ENCODE assay signal across 13 mouse cellular contexts in genomic region chr15:6388631-6389030, GRCm38 (mm10). TPM values are rescaled to one million over a fixed set of nuclear protein-coding genes. Genes with fewer than 3 reads are reported as not detected.
DNase-seq lines count a peak whose midpoint lies in the region; ATAC-seq and TF ChIP-seq lines count a peak whose summit lies in the region.
"Had no signal": no experiment of that assay in that cellular context is flagged by ENCODE, and none has a peak within 500 bp of the region (broad histone marks: within the 10 kb centered on the region; RNA-seq: fewer than 3 reads in every experiment).

No protein-coding gene starts in this region.

- 74% methylated on average over 7 of the region's 7 CpGs for WGBS in heart, embryonic 14.5 days
- WGBS in neural tube, embryonic 12.5 days, result 92% methylated on average over 7 of the region's 7 CpGs
- 94% methylated on average over 7 of the region's 7 CpGs for WGBS in limb, embryonic 11.5 days
- WGBS in stomach, postnatal 0 days, result 90% methylated on average over 7 of the region's 7 CpGs

- peak overlapping the region; percentile 68 for H3K4me2 ChIP-seq in heart, embryonic 14.5 days (ENCODE audit: low read length)
- peak overlapping the region; percentile 81; the same call in 1 of the 2 replicates for H3K4me2 ChIP-seq in neural tube, embryonic 12.5 days (replicated peaks)
- H3K4me2 ChIP-seq in limb, embryonic 11.5 days (ENCODE audit: low read depth, severe bottlenecking), result peak overlapping the region; percentile 58; the same call in 1 of the 2 replicates
- H3K4me2 ChIP-seq in stomach, postnatal 0 days (replicated peaks; ENCODE audit: low read depth), result peak overlapping the region; percentile 65

- H3K27ac ChIP-seq in heart, embryonic 14.5 days (replicated peaks in 1 of 2; ENCODE audit: control insufficient read depth in 1 of 2, insufficient read depth in 1 of 2, low read depth in 2 of 2, low read length in 2 of 2), result 0 out of 4 replicates have a peak overlapping the region, but pooled peaks of 1 of the 2 experiments have one; percentile 1
- H3K27ac ChIP-seq in neural tube, embryonic 12.5 days, result no peak overlapping the region
- H3K27ac ChIP-seq in limb, embryonic 11.5 days (replicated peaks; ENCODE audit: low read depth, low read length), result no peak overlapping the region
- no peak overlapping the region for H3K27ac ChIP-seq in stomach, postnatal 0 days (replicated peaks)

- H3K9ac ChIP-seq in heart, embryonic 14.5 days (ENCODE audit: low read length), result peak overlapping the region; percentile 69; the same call in 1 of the 2 replicates
- H3K9ac ChIP-seq in neural tube, embryonic 12.5 days, result no peak overlapping the region
- H3K9ac ChIP-seq in limb, embryonic 11.5 days (ENCODE audit: low read length), result no peak overlapping the region
- no peak overlapping the region for H3K9ac ChIP-seq in stomach, postnatal 0 days (ENCODE audit: low read length)

- no peak for TF ChIP-seq CTCF in stomach, postnatal 0 days (IDR thresholded peaks at IDR 0.05; ENCODE audit: low read depth)

- no peak for DNase-seq in heart, postnatal 10 days
- DNase-seq in neural tube, embryonic 10.5 days (ENCODE audit: extremely low spot score, low spot score), result no peak
- DNase-seq in limb, embryonic 11.5 days (ENCODE audit: low spot score), result no peak
- no peak for DNase-seq in stomach, postnatal 0 days (ENCODE audit: low spot score)
- DNase-seq in gastrocnemius, postnatal 4 days (ENCODE audit: low spot score in 2 of 2), result no peak
- DNase-seq in left cerebral cortex, postnatal 14 days (ENCODE audit: low spot score in 2 of 2), result no peak
- DNase-seq: cerebellum, adult 9-10 months; kidney, postnatal 10 days; lung, postnatal 14 days; thymus, adult 2 months had no signal

- ATAC-seq in heart, embryonic 14.5 days (ENCODE audit: insufficient number of reproducible peaks, insufficient read depth, low FRiP score, low read depth), result no peak
- no peak for ATAC-seq in neural tube, embryonic 12.5 days (ENCODE audit: low FRiP score, low read depth)
- ATAC-seq in limb, embryonic 11.5 days (ENCODE audit: insufficient number of reproducible peaks, low FRiP score, low TSS enrichment, low read depth), result no peak
- no peak for ATAC-seq in stomach, postnatal 0 days (ENCODE audit: low FRiP score, low TSS enrichment)
- ATAC-seq: forebrain, embryonic 14.5 days had no signal

- H3K9me3 ChIP-seq in heart, embryonic 14.5 days (ENCODE audit: control insufficient read depth, low read length), result no peaks in the 10 kb centered on the region
- H3K9me3 ChIP-seq in neural tube, embryonic 12.5 days, result no peaks in the 10 kb centered on the region
- no peaks in the 10 kb centered on the region for H3K9me3 ChIP-seq in limb, embryonic 11.5 days (ENCODE audit: control insufficient read depth, low read length)
- no peaks in the 10 kb centered on the region for H3K9me3 ChIP-seq in stomach, postnatal 0 days (ENCODE audit: control insufficient read depth, low read length)

- H3K27me3 ChIP-seq in heart, embryonic 14.5 days (ENCODE audit: control insufficient read depth, insufficient read depth, low read length), result no peaks in the 10 kb centered on the region
- no peaks in the 10 kb centered on the region for H3K27me3 ChIP-seq in neural tube, embryonic 12.5 days (replicated peaks)
- H3K27me3 ChIP-seq in limb, embryonic 11.5 days (ENCODE audit: control insufficient read depth, insufficient read depth, low read length), result no peaks in the 10 kb centered on the region
- no peaks in the 10 kb centered on the region for H3K27me3 ChIP-seq in stomach, postnatal 0 days (ENCODE audit: control insufficient read depth, insufficient read depth, low read length)

- TF ChIP-seq EP300 in stomach, postnatal 0 days (optimal IDR thresholded peaks at IDR 0.05), result no peak

- H3K4me3 ChIP-seq in heart, embryonic 14.5 days (ENCODE audit: control insufficient read depth in 1 of 2, insufficient read depth in 1 of 2, low read depth in 1 of 2, low read length in 2 of 2), result peak overlapping the region; percentile 52 to 59
- no peak overlapping the region for H3K4me3 ChIP-seq in neural tube, embryonic 12.5 days
- H3K4me3 ChIP-seq in limb, embryonic 11.5 days (ENCODE audit: low read depth, low read length), result no peak overlapping the region
- peak overlapping the region; percentile 51 for H3K4me3 ChIP-seq in stomach, postnatal 0 days (ENCODE audit: low read depth, low read length)

- peaks cover 9 to 21% of the 10 kb centered on the region in 2 experiments; a peak in 3 of 4 replicates for H3K4me1 ChIP-seq in heart, embryonic 14.5 days (ENCODE audit: control insufficient read depth in 2 of 2, insufficient read depth in 2 of 2, low read length in 2 of 2)
- H3K4me1 ChIP-seq in neural tube, embryonic 12.5 days, result peaks cover 4% of the 10 kb centered on the region
- peaks cover 11% of the 10 kb centered on the region; the same call in 1 of the 2 replicates for H3K4me1 ChIP-seq in limb, embryonic 11.5 days (ENCODE audit: control insufficient read depth, insufficient read depth, low read length)
- H3K4me1 ChIP-seq in stomach, postnatal 0 days (replicated peaks; ENCODE audit: control insufficient read depth, insufficient read depth), result no peaks in the 10 kb centered on the region

- intact Hi-C loops in heart, postnatal 10 days (cut with DNase I), result loop anchor here (5.0 kb wide), 2 partner anchors 111 to 126 kb away; no protein-coding TSS in a partner anchor
- intact Hi-C loops in left cerebral cortex, postnatal 14 days (cut with DNase I), result loop anchor here (10.0 kb wide), 1 partner anchor 154 kb away; no protein-coding TSS in a partner anchor

- H3K36me3 ChIP-seq in heart, embryonic 14.5 days (ENCODE audit: control insufficient read depth, insufficient read depth, low read length), result 0 out of 2 replicates have a peak, but pooled peaks cover 3% of the 10 kb centered on the region
- H3K36me3 ChIP-seq in neural tube, embryonic 12.5 days, result no peaks in the 10 kb centered on the region
- H3K36me3 ChIP-seq in limb, embryonic 11.5 days (ENCODE audit: control insufficient read depth, insufficient read depth, low read length), result no peaks in the 10 kb centered on the region
- H3K36me3 ChIP-seq in stomach, postnatal 0 days (ENCODE audit: control insufficient read depth, insufficient read depth, low read length), result no peaks in the 10 kb centered on the region

RNA-seq across cellular contexts. Expression of gene C9, which starts 56.5 kb away (rescaled TPM):
- polyA plus RNA-seq in heart, embryonic 14.5 days (2014; fragmentation: Nextera tagmentation; extraction: Ambion mirVana), result not detected in 2 replicates
- total RNA-seq in heart, postnatal 10 days (2021), result not detected
- not detected in 2 replicates for polyA plus RNA-seq in neural tube, embryonic 12.5 days (2016; fragmentation: Nextera tagmentation; extraction: Ambion mirVana)
- not detected in 2 replicates for polyA plus RNA-seq in limb, embryonic 11.5 days (2014; fragmentation: Nextera tagmentation; extraction: Ambion mirVana)
- polyA plus RNA-seq in stomach, postnatal 0 days (2015; fragmentation: Nextera tagmentation; extraction: Ambion mirVana), result not detected in 2 replicates
- not detected for total RNA-seq in gastrocnemius, postnatal 4 days (2021)
- total RNA-seq in left cerebral cortex, postnatal 14 days (2021), result not detected
- polyA plus RNA-seq: forebrain, embryonic 14.5 days; thymus, adult 2 months had no signal

Comparison
In these comparisons a context has a peak if more than half of its experiments do, and no peak if none do; other contexts are left out.
1. H3K4me3 ChIP-seq: peak in heart, embryonic 14.5 days (2 of 2) and stomach, postnatal 0 days (single experiment); none in neural tube, embryonic 12.5 days (single experiment) and limb, embryonic 11.5 days (single experiment).
2. Peak in every context shown above with its lines, with median percentiles within 50 percentile points of each other: H3K4me2 ChIP-seq.